Mouse (Mus musculus) kidney, embryonic 16.5 days (tissue): ENCODE results near the gene Actbl2. TPM values are rescaled to one million over a fixed set of nuclear protein-coding genes. Genes with fewer than 3 reads are reported as not detected.

Experiments
- ATAC-seq: fragments of 200-750 bp; cut with Nextera tagmentation; 2 replicates; pipeline ENCODE4 v1.8.0; 2017; ENCODE audit warnings: moderate TSS enrichment; ENCODE audit not compliant: low FRiP score, low TSS enrichment
- H3K27ac ChIP-seq: fragments of 300-500 bp; sonication (generic); 2 replicates; pipeline ENCODE4 v1.5.1; 2014; ENCODE audit warnings: low read length
- H3K27me3 ChIP-seq: fragments of 300-500 bp; sonication (generic); 2 replicates; pipeline ENCODE4 v1.6.1; 2014; ENCODE audit warnings: low read length, control low read depth, mixed read lengths; ENCODE audit not compliant: insufficient read depth
- H3K36me3 ChIP-seq: fragments of 300-500 bp; sonication (generic); 2 replicates; pipeline ENCODE4 v1.6.1; 2014; ENCODE audit warnings: low read length, control low read depth, mixed read lengths; ENCODE audit not compliant: insufficient read depth
- H3K4me1 ChIP-seq: fragments of 300-500 bp; sonication (generic); 2 replicates; pipeline ENCODE4 v1.6.1; 2014; ENCODE audit warnings: low read length, control low read depth, mixed read lengths; ENCODE audit not compliant: insufficient read depth
- H3K4me2 ChIP-seq: fragments of 300-500 bp; sonication (generic); replicated peaks from 2 replicates; pipeline ENCODE4 v1.6.1; 2014; ENCODE audit warnings: low read depth, low read length
- H3K4me3 ChIP-seq: fragments of 300-500 bp; sonication (generic); 2 replicates; pipeline ENCODE4 v1.5.1; 2014; ENCODE audit warnings: mild to moderate bottlenecking, low read length
- H3K9ac ChIP-seq: fragments of 300-500 bp; sonication (generic); replicated peaks from 2 replicates; pipeline ENCODE4 v1.6.1; 2014; ENCODE audit warnings: low read length
- H3K9me3 ChIP-seq: fragments of 300-500 bp; sonication (generic); 2 replicates; pipeline ENCODE4 v1.6.1; 2016; ENCODE audit warnings: low read length, control low read depth
- WGBS: fragments of 180-500 bp; shearing (Covaris S2); extraction: QIAGEN DNeasy Blood & Tissue Kit; methylation state at CpG from one replicate; pipeline ENCODE4 v1.1.7; 2014; 5-methylcytosine and 5-hydroxymethylcytosine counted together
- polyA plus RNA-seq: library from polyadenylated mRNA; unstranded; fragments of >200 nt; fragmentation: Nextera tagmentation; extraction: Ambion mirVana; gene quantifications from 2 replicates; pipeline ENCODE4 v1.2.1, GENCODE M21; 2015

The Actbl2 gene
- not detected in 2 replicates for polyA plus RNA-seq

DNA sequence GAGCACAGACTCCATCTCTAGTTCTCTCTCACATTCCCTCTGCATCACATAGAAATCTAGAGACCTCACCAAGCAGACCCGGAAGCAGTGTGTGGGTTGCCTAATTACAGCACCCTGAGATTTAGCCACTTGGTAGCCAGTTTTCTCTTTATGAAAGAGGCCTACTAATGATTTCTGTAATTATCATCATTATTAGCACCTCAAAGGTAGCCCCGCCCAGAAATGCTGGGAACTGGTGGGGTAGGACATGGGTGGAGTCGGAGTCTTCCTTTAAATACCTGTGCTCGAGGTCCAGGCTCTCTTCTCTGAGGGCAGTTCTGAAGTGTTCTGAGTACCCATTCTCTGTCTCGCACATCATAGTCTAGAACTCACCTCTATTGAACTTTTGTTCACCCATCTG is at the start of gene Actbl2:
Gene Actbl2, plus strand, starts transcription at position 301 of the 400 bp plus-strand sequence.
- no peaks in the 10 kb centered on the region for H3K4me1 ChIP-seq
- WGBS = 82% methylated on average over 5 of the region's 5 CpGs
- ATAC-seq = no peak
- H3K27me3 ChIP-seq = no peaks in the 10 kb centered on the region
- no peaks in the 10 kb centered on the region for H3K36me3 ChIP-seq
- H3K27ac ChIP-seq = no peak within 1 kb of the TSS
- H3K4me2 ChIP-seq = no peak within 1 kb of the TSS
- no peaks in the 10 kb centered on the region for H3K9me3 ChIP-seq
- no peak within 1 kb of the TSS for H3K4me3 ChIP-seq
- no peak within 1 kb of the TSS for H3K9ac ChIP-seq

GRCm38 (mm10) chr13:111210649-111211378 is 44.0 kb upstream of the Actbl2 start:
- Histone ChIP-seq H3K4me1 (peaks cover 15% of the 10 kb centered on the region), H3K9ac (peak overlapping the region; percentile 46), H3K4me2 (peak overlapping the region; percentile 41), H3K27me3 (no peaks in the 10 kb centered on the region), H3K36me3 (no peaks in the 10 kb centered on the region), H3K27ac (peak overlapping the region; percentile 86), H3K9me3 (no peaks in the 10 kb centered on the region), H3K4me3 (peak overlapping the region; percentile 3; the same call in 1 of the 2 replicates)
- 11% methylated on average over 8 of the region's 8 CpGs for WGBS
- ATAC-seq = peak; percentile 94

- no peaks in the 10 kb centered on the region for H3K4me1 ChIP-seq
- no peaks in the 10 kb centered on the region for H3K27me3 ChIP-seq
- no peak overlapping the region for H3K4me3 ChIP-seq
- no peaks in the 10 kb centered on the region for H3K36me3 ChIP-seq
- WGBS = 26% methylated on average over 5 of the region's 5 CpGs
- ATAC-seq = no peak
- no peak overlapping the region for H3K27ac ChIP-seq
- no peak overlapping the region for H3K9ac ChIP-seq
- H3K4me2 ChIP-seq = no peak overlapping the region
- no peaks in the 10 kb centered on the region for H3K9me3 ChIP-seq
Measured at GRCm38 (mm10) chr13:111228768-111229167, 26.0 kb upstream of the Actbl2 start.

DNA sequence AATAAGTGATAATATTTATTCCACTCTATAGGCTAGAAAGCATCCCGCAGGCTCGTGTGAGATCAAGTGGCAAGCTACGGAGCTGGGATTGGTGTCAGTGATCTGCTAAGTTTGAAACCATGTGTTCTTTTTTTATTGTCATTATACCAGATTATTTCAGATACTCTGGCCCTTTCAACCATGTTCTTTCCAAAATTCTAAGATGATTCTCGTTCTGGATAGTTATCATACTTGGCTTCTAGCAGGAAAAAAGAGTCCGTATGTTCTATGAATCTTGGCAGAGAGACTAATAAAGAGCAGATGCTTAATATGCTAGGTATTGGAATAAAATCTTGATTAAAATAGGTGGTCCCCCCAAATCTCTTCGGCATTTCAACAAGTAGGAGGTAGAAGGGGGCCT is 25.3 kb upstream of the Actbl2 start:
- Histone ChIP-seq H3K4me3 (no peak overlapping the region), H3K4me1 (no peaks in the 10 kb centered on the region), H3K9me3 (no peaks in the 10 kb centered on the region), H3K27ac (no peak overlapping the region), H3K27me3 (no peaks in the 10 kb centered on the region), H3K36me3 (no peaks in the 10 kb centered on the region), H3K9ac (no peak overlapping the region), H3K4me2 (no peak overlapping the region)
- ATAC-seq = no peak
- 85% methylated on average over 6 of the region's 6 CpGs for WGBS

DNA sequence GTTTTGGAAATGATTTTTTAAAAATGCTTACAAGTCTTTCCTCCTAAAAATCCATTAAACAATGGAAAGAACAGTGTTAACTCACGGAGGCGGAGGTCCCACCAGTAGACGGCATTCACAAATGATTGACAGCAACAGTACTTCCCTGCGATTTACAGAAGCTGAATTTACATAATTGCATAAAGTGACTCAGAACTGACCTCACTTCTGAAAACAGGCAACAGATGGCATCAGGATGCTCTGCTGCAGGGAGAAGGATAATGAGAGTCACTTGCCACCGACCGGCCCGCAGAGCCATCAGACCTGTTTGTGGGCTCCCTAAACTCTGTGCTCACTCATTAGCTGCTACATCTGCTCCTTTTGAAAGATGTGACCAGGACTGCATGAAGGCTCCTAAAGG is 22.4 kb upstream of the Actbl2 start:
- 83% methylated on average over 7 of the region's 7 CpGs for WGBS
- no peak overlapping the region for H3K4me3 ChIP-seq
- H3K4me2 ChIP-seq = no peak overlapping the region
- no peaks in the 10 kb centered on the region for H3K36me3 ChIP-seq
- ATAC-seq = no peak
- H3K9ac ChIP-seq = no peak overlapping the region
- H3K9me3 ChIP-seq = peaks cover 3% of the 10 kb centered on the region; the same call in 1 of the 2 replicates
- peaks cover 8% of the 10 kb centered on the region; the same call in 1 of the 2 replicates for H3K4me1 ChIP-seq
- no peaks in the 10 kb centered on the region for H3K27me3 ChIP-seq
- no peak overlapping the region for H3K27ac ChIP-seq

- Histone ChIP-seq H3K27ac (no peak overlapping the region), H3K27me3 (no peaks in the 10 kb centered on the region), H3K4me1 (peaks cover 8% of the 10 kb centered on the region; the same call in 1 of the 2 replicates), H3K4me2 (no peak overlapping the region), H3K4me3 (no peak overlapping the region), H3K9ac (no peak overlapping the region), H3K36me3 (no peaks in the 10 kb centered on the region), H3K9me3 (peaks cover 3% of the 10 kb centered on the region; the same call in 1 of the 2 replicates)
- ATAC-seq = 0 out of 2 replicates have a peak, but pooled peaks have one; percentile 39
- 74% methylated on average over 5 of the region's 5 CpGs for WGBS
Measured at GRCm38 (mm10) chr13:111233356-111233755, 21.5 kb upstream of the Actbl2 start.

DNA sequence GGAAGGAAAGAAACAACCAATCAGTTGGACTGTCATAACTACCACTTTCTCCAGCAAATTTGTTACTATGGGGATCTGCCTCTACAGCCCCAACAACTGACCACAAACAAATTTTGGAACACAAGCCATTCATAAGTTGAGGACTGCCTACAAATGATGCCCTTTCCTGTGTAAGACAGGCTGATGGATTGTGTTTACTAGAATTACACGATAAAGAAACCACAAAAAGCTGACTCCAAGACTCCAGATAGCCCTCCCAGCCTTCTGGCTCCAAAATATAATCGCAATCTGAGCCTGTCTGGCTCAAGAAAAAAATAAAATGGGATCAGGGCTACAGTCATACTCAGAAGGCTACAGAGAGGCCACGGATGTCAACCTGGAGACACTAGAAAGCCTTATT is 20.2 kb upstream of the Actbl2 start:
- H3K36me3 ChIP-seq = no peaks in the 10 kb centered on the region
- WGBS = 46% methylated on average over 3 of the region's 3 CpGs
- no peaks in the 10 kb centered on the region for H3K27me3 ChIP-seq
- ATAC-seq = no peak
- H3K4me2 ChIP-seq = no peak overlapping the region
- H3K4me3 ChIP-seq = no peak overlapping the region
- H3K9me3 ChIP-seq = peaks cover 3% of the 10 kb centered on the region; the same call in 1 of the 2 replicates
- H3K9ac ChIP-seq = no peak overlapping the region
- peaks cover 8% of the 10 kb centered on the region; the same call in 1 of the 2 replicates for H3K4me1 ChIP-seq
- no peak overlapping the region; the same call in 1 of the 2 replicates for H3K27ac ChIP-seq

DNA sequence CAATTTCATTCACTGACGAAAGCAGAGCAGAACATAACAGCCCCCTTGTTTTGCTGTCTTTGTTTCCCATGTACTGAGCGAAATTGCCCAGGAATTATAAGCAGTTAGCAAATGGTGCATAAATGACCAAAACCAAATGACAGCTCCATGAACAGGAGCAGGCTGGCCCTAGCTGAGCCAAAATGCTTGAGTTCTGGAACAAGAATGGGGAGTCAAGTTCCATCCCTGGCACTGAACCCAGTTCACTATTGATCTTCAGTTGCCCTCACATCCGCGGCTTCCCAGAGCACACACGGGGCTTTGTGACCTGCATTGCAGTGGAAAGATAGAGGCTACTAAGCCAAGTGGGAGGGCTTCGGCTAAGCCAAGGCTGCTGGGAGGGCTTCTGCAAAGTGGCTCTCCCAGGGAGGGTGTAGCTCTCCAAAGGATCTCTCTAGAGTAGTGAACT is 19.1 kb upstream of the Actbl2 start:
- H3K4me1 ChIP-seq = peaks cover 8% of the 10 kb centered on the region; the same call in 1 of the 2 replicates
- no peak overlapping the region for H3K4me2 ChIP-seq
- no peak overlapping the region; the same call in 1 of the 2 replicates for H3K27ac ChIP-seq
- no peak for ATAC-seq
- H3K9ac ChIP-seq = no peak overlapping the region
- H3K27me3 ChIP-seq = no peaks in the 10 kb centered on the region
- peaks cover 7% of the 10 kb centered on the region; the same call in 1 of the 2 replicates for H3K9me3 ChIP-seq
- H3K4me3 ChIP-seq = no peak overlapping the region
- no peaks in the 10 kb centered on the region for H3K36me3 ChIP-seq
- 75% methylated on average over 6 of the region's 6 CpGs for WGBS

DNA sequence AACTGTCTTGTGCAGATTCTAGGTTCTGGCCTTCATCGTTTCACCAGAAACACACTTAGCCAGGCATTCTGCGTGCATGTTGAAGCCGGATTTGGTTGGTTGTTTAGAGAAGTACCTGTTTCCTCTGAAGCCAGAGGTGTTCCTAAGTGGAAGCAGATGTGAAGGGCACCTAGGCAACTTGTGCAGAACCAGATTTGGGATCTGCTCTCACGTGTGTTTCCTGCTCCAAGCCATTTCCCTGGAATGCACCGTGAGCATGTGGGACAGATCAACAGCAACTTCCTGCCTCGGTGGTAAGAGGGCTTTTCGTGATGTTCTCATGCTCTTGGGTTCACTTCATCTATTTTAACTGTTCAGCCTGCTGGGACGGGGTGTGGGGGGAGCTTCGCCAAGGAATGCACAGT is 18.4 kb upstream of the Actbl2 start:
- H3K36me3 ChIP-seq = no peaks in the 10 kb centered on the region
- H3K4me2 ChIP-seq = no peak overlapping the region
- peaks cover 7% of the 10 kb centered on the region; the same call in 1 of the 2 replicates for H3K9me3 ChIP-seq
- H3K27me3 ChIP-seq = no peaks in the 10 kb centered on the region
- ATAC-seq = no peak
- no peak overlapping the region for H3K27ac ChIP-seq
- peaks cover 8% of the 10 kb centered on the region; the same call in 1 of the 2 replicates for H3K4me1 ChIP-seq
- no peak overlapping the region for H3K4me3 ChIP-seq
- 68% methylated on average over 9 of the region's 9 CpGs for WGBS
- no peak overlapping the region for H3K9ac ChIP-seq

DNA sequence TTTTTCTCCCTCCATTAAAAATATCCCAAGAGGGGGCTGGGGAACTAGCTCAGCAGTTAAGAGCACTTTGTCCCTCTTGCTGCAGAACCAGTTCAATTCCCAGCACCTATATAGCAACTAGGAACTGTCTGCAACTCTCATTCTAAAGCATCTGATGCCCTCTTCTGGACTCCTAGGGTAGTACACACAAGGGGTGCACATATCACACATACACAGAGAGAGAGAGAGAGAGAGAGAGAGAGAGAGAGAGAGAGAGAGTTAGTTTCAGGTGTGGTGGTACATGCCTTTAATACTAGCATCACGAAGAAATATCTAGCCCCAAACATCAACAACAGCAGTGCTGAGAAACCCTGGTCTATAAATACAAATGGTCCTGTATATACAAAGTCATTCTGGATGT is 17.5 kb upstream of the Actbl2 start:
- peaks cover 8% of the 10 kb centered on the region; the same call in 1 of the 2 replicates for H3K4me1 ChIP-seq
- H3K36me3 ChIP-seq = no peaks in the 10 kb centered on the region
- H3K9ac ChIP-seq = no peak overlapping the region
- no peak overlapping the region for H3K4me3 ChIP-seq
- no peaks in the 10 kb centered on the region for H3K27me3 ChIP-seq
- no peak overlapping the region for H3K27ac ChIP-seq
- WGBS = 86% methylated on average over 1 of the region's 1 CpGs
- peaks cover 7% of the 10 kb centered on the region; the same call in 1 of the 2 replicates for H3K9me3 ChIP-seq
- H3K4me2 ChIP-seq = no peak overlapping the region
- ATAC-seq = no peak
